Mouse (Mus musculus): ENCODE data around the gene Naa30.
"Not testable (repeated sequence)": the region's sequence is repeated elsewhere in the genome, so short reads cannot be mapped to it uniquely, and the experiment has no call there.

The Naa30 gene

DNA sequence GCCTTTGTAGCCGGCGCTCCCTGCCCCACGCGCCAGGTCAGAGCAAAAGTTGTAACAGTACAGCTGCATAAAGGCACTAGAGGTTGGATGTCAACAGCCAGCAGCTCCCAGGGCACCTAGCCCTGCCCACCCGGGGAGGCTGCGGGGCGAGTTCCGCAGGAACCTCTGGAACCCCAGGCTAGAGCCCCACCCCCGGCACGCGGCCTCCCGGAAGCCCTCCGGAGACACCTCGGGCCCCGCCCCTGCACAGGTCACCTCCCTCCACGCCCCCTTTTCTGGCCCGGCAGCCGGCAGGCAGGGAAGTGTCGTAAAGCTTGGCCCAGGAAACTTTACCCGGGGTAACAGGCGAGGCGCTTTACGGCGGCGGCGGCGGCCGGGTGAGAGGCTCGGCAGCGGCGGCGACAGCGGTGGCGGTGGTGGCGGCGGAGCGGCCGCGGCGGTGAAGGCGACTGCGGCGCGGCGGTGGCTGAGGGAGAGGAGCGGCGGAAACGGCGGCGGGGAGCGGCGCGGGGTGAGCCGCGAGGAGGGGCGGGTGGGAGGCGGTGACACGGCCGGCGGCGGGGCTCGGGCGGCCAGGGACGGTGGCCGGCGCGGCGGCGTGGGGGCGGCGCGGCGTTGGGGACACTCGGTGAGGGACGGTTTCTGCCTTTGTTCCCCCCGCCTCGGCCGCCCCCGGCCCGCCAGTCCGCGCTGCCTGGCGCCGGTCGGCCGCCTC lies at the start of gene Naa30:
Gene Naa30 (plus strand): TSS at position 360 of the 715 bp plus-strand sequence.
- peak; percentile 96 for DNase-seq (ENCODE audit: low read depth, low spot score)

DNA sequence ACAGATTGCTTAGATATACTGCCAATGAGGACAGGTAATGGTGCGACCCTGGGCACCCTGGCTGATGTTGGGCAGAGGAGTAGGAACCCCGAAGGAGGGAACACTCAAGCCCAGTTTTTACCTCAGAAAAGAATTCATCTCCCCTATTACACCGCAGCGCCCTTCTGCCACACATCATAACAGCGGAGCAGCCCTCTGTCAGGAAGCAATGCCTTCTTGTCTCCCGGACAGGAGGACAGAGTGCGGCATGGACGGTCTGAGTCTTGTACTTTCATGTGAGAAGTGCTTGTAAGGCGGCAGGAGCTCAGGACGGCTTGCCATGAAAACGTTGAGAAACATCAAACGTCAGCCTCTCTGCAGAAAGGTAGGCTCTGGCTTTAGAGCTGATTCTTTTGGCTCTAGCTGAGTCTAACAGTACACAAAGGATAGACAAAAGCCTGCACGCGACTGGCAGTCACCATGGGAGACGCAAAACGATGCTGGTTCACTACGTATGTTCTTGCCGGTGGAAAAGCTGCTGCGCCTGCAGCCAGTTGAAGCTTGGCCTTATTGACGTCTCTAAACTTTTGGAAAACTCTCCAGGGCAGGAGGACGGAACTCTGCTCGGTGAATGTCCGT lies 44.8 kb upstream of the Naa30 start:
- DNase-seq (ENCODE audit: low read depth, low spot score): no peak

DNA sequence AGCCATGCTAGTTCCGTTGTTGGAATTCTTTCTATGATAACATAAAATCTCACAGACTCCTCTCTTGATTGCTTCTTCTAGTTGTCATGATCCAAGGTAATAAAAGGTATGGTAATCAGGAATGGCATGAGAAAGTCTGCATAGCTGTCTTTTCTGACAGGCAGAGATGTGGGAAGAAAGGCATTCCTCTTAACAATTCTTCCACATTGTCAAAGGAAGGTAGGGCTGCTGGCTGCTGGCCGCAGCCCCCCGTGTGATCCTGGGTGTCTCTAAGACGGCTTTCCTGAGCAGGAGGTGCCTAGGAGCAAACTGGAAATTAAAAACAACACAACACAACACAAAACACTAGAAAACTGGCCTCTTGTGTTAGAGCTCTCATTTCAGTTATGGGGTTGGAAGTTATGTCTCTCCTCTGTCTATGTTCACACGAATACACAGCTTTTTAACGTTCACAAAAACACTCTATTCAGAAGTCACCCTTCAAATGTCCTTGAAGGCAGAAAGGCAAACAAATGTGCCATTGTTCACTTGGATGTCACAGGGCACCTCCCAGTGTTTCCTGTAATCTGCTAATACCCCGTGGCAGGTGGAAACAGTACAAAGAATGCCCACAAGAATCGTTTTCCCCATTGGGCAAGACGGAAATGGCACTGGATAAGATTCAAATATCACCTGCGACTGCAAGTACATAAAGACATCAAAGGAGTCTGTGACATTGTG lies 43.3 kb upstream of the Naa30 start:
- peak; percentile 85 for DNase-seq (ENCODE audit: low read depth, low spot score)

DNA sequence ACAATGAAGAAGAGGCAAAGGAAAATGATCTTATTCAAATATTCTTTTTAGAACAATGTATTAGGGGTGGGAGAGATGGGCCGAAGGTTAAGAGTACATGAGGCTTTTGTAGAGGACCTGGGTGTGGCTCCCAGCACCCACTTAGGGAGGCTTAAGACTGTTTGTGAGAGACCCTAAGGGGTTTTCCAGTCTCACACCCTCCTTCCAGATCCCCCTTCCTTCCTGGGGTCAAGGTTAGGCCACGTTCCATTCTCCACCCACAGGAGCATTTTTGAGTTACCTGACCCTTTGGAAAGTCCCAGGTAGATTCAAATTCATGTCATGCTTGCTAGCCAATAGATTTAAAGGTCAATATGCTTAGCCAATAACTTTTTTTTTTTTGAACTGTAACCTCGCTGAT lies 39.6 kb upstream of the Naa30 start:
- peak; percentile 37 for DNase-seq (ENCODE audit: low read depth, low spot score)

DNA sequence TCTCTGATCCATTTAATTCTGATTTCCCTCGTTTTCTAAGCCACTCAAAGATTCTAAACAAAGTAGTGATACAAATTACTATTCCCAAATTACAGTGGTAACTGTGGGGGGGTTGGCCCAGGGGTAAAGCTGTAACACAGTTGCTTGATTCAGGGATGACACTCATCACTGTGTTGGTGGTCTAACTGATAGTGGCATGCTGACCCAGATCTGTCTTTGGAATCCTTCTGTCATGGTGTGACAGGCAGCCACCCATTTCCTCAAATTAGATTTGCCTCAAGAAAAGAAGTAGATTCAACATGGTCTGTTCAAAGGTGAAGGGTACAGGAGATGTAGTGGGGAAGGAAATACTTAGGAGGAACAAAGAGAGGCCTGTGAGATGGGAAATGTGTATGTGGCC lies 33.9 kb upstream of the Naa30 start:
- DNase-seq (ENCODE audit: low read depth, low spot score): no peak

DNA sequence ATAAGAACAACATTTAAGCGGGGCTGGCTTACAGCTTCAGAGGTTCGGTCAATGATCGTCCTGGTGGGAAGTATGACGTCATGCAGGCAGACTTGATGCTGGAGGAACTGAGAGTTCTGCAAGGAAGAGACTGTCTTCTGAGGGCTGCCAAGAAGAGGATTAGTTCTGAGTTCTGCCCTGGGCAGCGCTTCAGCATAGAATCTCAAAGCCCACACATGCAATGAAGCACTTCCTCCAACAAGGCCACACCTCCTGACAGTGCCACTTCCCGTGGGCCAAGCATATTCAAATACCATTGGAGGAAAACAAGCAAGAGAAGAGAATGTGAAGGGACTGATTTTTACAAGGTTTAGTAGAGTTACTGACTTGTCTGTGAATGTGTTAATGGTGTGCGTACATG lies 31.3 kb upstream of the Naa30 start:
- DNase-seq (ENCODE audit: low read depth, low spot score): no peak

DNA sequence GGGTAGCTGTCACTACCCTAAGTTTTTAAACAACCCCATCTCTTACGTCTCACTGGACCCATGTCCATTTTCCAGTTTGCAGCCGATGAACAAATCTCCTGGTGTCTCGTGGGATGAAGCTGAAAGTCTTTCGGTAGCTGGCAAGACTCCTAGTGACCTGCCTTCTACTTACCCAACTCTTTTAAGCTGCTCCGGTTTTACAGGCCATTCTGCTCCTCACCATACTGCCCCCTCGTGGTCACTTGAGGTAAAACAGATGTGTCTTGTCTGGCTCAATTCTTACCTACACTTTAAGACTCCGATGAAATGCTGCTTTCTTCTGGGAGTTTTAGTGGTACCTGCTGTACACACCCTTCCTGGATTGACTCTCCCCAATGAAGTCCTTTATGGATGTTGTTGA lies 18.2 kb upstream of the Naa30 start:
- peak; percentile 85 for DNase-seq (ENCODE audit: low read depth, low spot score)

DNA sequence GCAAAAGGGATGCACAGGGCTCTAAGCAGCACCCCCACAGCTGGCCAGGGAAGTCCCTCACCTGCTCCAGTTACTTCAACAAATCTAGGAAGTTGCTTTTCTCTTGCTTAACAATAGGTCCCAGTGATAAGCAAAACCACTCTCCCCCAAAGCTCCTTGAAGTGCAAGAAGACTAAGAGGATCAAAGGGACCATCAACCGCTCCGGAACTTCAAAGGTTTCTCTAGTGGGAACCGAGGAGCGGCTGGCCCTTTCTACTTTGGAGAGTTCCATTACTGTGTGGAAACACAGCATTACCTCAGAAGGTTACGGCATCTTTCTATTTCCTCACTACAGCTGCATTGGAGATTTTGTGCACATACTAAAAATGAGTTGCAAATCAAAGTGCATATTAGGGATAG lies 16.5 kb upstream of the Naa30 start:
- DNase-seq (ENCODE audit: low read depth, low spot score): peak; percentile 80

DNA sequence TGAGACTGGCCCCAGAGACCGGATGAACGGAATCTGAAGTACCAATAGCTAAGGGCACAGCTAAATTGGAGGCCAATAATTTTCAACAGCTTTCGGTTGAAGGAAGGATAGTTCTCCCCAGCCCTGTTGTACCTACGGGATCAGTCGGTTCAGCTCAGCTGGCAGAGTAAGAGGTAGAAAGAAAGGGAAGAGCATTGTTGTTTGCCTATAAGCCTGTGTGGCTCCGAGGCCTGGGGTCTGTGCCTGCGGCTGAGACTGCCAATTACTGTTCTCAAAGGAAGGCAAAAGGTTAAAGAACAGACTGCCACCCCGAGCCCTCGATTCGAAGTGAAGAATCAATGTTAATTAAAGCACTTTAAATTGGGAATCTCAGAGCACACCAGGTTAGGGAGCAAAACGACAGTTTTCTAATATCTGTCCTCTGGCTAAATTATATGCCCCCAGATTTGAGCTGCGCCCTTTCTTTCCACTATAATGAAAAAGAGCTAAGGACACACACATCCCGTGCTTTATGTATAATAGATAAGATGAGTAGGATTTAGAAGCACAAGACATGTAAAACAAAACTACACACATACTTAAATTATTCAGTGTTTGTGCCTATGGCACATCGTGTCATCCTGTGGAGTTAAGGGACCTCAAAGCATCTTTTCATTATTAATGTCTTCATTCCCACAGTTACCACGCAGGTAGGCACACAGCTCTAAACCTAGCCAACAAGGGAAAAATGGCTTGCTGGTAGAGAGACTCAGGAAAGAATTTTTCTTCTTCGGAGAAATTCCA lies 13.7 kb upstream of the Naa30 start:
- DNase-seq (ENCODE audit: low read depth, low spot score): no peak

DNA sequence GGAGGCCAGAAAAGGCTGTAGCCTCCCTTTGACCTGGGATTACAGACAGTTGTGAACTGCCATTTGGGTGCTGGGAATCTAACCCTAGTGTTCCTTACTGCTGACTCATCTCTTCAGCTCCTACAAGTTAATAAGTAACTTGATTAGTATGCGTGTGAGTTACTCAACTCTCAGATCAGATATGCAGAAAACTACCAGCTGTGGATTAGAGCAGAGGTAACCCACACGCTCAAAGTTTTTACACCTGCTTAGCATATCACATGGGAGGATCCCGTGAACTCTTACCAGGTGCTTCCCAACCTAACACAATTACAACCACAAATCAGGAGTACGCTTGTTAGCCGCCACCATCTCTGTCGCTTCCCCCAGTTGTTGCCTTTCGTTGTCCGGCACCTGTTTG lies 740 bp upstream of the Naa30 start:
- DNase-seq (ENCODE audit: low read depth, low spot score): peak; percentile 27

DNA sequence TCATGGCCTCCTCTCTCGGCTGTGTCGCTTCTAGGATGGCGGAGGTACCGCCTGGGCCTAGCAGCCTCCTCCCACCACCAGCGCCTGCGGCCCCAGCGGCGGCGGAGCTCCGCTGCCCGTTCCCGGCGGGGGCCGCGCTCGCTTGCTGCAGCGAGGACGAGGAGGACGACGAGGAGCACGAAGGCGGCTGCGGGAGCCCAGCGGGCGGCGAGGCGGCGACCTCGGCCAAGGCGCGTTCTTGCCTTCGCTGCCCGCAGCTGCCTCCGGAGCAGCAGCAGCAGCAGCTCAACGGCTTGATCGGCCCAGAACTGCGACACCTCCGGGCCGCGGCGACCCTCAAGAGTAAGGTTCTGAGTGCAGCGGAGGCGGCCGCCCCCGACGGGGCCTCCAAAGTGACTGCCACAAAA lies 559 bp downstream of the Naa30 start:
- peak; percentile 20 for DNase-seq (ENCODE audit: low read depth, low spot score)

DNA sequence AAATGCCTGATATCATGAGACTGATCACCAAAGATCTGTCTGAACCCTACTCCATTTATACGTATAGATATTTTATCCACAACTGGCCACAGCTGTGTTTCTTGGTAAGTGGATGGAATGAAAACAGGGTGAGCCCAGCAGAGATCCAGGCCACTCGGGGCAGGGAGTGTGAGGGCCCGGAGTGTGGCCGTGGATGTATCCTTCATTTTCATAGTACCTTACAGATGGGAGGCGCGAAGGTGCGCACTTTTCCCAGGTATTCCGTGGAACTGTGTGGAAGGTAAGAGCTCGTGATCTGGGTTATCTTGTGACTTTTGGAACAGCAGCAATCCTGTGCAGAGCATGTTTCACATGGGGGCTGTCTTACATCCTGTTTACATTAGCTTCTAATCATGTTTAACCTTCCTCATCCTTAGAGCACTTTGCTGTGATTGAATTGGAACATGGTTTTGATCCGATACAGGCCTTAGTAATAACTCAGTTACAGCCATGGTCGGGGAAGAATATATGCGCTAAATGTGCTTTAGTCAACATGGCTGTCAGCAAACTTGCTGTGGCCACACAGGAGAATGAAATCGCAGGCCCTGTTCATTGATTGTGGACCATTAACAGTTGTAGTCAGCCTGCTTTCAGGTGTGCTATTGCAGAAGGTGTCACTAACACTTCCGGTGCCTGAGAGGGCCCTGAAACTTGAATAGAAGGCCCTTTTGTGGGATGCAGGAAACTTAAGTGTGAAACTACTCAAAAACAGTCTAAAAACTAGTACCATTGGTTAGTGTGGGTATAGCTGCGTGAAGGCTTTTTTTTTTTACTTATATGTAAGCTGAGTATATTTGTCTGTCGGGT lies 1.5 kb downstream of the Naa30 start:
- no peak for DNase-seq (ENCODE audit: low read depth, low spot score)

DNA sequence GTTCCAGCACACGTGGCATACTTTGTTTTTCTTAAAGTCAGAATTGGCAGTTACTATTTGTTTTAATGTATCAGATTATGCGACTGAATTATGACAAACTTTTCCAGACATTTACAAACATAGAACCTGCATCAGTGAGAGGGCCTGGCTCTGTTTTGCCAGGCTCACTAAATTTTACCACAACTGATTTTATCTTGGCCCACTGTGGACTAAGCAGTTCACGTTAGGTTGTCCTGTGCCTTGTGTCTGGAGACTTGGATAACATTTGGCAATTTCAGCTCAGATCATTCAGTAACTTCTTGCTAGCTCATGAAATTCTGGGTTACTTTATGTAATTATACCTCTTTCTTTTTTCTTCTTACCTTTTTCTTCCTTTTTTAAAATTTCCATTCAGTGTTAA lies 7.7 kb downstream of the Naa30 start:
- no peak for DNase-seq (ENCODE audit: low read depth, low spot score)

DNA sequence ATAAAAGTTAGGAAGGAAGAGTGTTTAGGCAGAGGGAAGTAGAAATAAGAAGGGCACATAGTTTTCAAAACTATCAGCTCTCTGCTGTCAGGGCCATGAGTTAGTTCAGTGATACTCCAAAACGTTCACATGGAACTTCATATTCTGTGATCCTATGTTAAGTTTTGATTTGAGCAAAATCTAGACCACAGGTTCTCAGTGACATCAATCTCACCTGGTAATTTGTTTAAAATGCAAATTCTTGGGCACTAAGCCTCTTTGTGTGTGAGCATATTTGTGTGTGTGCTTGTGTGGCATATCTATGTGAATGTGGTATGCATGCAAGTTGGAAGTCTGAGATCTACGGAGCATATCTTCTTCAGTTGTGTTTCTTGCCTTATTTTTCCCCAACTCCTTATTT lies 14.2 kb downstream of the Naa30 start:
- DNase-seq (ENCODE audit: low read depth, low spot score): no peak

DNA sequence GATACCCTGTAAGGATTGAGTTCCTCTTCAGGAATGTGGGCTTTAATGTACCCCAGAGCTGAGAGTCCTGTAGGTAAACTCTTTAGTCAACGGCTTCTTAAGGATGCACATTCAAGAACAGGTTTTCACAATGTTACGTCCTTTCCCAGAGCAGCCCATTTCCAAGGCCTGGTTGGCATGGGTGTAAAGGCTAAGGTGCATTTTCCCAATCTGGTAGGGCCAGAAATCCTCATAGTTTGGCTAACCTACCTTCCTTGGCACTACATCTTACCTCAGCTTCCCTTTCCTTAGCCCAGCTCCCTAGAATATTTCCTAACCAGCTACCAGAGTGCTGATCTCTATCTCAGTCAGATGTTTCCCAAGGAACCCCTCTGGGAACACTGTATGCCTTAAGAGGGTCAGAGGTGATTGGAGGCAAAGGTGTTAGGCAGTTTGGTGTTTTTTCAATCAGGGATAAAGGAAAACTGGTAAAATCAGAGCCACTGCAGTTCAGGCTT lies 25.1 kb downstream of the Naa30 start:
- no peak for DNase-seq (ENCODE audit: low read depth, low spot score)

DNA sequence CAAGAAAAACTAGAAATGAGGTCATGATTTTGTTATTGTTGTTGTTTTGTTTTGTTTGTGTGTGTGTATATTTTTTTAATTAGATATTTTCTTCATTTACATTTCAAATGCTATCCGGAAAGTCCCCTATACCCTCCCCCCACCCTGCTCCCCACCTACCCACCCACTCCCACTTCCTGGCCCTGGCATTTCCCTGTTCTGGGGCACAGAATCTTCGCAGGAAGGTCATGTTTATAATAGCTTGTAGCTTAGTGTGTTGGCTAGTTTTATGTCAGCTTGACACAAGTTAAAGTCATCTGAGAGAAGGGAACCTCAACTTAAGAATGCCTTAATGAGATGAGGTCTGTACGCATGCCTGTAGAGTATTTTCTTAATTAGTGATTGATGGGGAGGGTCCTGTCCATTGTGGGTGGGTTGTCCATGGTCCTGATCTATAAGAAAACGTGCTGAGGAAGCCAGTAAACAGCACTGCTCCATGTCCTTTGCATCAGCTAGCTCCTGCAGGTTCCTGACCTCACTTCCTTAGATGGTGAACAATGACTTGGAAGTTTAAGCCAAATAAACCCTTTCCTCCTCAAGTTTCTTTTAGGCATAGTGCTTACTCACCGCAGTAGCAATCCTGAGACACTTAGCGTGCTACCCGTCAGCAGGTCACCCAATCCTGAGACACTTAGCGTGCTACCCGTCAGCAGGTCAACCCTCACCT lies 29.2 kb downstream of the Naa30 start:
- DNase-seq (ENCODE audit: low read depth, low spot score): peak; percentile 6

DNA sequence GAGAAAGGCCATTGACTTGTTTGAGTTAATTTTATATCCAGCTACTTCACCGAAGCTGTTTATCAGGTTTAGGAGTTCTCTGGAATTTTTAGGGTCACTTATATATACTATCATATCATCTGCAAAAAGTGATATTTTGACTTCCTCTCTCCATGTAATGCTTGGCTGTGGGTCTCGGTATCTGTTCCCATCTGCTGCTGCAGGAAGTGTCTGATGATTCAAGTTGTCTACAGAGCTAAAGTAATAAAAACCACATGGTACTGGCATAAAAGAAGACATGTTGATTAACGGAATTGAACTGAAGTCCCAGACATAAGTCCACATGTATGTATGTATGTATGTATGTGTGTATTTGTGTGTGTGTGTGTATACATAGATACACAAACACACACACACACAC lies 38.2 kb downstream of the Naa30 start:
- not testable (repeated sequence) for DNase-seq (ENCODE audit: low read depth, low spot score)

DNA sequence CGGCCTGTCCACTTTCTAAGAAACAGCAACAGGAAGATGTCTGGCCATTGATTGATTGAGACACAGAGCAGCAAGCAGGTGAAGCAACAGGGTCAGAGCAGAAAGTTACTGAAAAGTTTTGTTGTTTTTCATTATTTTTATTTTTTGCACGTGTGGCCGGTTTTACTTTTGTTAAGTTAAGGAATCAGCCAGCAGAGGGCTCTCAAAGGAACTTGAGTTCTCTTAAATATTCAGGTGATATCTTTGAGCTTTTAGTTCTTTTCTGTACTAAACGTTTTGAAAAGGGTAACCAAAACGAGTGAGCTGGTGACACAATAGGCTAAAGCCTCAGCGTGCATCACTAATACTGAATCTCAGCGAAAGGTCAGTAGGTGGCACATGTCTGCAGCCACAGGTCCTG lies 46.7 kb downstream of the Naa30 start:
- DNase-seq (ENCODE audit: low read depth, low spot score): no peak

DNA sequence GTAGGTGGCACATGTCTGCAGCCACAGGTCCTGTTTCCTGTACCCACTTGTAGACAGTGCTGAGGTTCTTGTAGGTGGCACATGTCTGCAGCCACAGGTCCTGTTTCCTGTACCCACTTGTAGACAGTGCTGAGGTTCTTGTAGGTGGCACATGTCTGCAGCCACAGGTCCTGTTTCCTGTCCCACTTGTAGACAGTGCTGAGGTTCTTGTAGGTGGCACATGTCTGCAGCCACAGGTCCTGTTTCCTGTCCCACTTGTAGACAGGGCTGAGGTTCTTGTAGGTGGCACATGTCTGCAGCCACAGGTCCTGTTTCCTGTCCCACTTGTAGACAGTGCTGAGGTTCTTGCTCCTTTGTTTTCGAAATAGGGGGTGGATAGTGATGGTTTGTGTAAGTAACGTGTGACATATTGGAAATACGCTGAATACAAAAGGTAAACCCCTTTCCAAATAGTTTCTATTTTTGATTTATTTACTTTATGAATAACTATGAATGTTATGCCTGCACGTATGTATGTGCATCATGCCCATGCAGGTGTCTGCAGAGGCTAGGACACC lies 47.5 kb downstream of the Naa30 start:
- not testable (repeated sequence) for DNase-seq (ENCODE audit: low read depth, low spot score)

DNA sequence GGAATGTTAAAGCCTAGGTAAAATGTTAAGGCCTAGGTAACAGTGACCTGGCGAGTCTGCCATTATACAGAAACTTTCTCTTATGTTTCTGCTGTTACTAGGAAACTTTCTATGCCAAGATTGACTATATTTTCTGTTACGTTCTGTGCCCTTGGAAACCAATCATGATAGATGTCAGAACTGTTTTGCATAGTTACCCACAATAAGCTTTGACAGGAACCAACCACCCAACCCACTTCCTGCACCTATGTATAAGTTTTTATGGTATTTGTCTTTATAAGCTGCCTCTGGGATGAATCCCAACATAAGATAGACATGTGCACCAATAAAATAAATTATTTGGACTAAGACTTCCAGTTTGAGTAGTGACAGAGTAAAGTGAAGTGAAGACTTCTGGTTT lies 49.7 kb downstream of the Naa30 start:
- no peak for DNase-seq (ENCODE audit: low read depth, low spot score)
